Mouse (Mus musculus) midbrain, embryonic 13.5 days (tissue): Measurements from ENCODE around the gene Hist1h2bn. TPM values are rescaled to one million over a fixed set of nuclear protein-coding genes. Genes with fewer than 3 reads are reported as not detected.
"Not testable (repeated sequence)": the region's sequence is repeated elsewhere in the genome, so short reads cannot be mapped to it uniquely, and the experiment has no call there.

Experiments
- ATAC-seq: fragments of 200-750 bp; cut with Nextera tagmentation; 2 replicates; pipeline ENCODE4 v1.8.0; 2017; ENCODE audit warnings: mild to moderate bottlenecking, moderate TSS enrichment, moderate library complexity
- H3K27ac ChIP-seq: fragments of 300-500 bp; sonication (generic); 2 replicates; pipeline ENCODE4 v1.5.1; 2015; ENCODE audit warnings: inconsistent platforms, mild to moderate bottlenecking, moderate library complexity
- H3K27me3 ChIP-seq: fragments of 300-500 bp; sonication (generic); 2 replicates; pipeline ENCODE4 v1.6.1; 2015; ENCODE audit warnings: mild to moderate bottlenecking, inconsistent platforms
- H3K36me3 ChIP-seq: fragments of 300-500 bp; sonication (generic); 2 replicates; pipeline ENCODE4 v1.6.1; 2015; ENCODE audit warnings: mild to moderate bottlenecking, inconsistent platforms
- H3K4me1 ChIP-seq: fragments of 300-500 bp; sonication (generic); replicated peaks from 2 replicates; pipeline ENCODE4 v1.6.1; 2015; ENCODE audit warnings: inconsistent platforms
- H3K4me2 ChIP-seq: fragments of 300-500 bp; sonication (generic); replicated peaks from 2 replicates; pipeline ENCODE4 v1.6.1; 2015; ENCODE audit warnings: moderate library complexity, mild to moderate bottlenecking, inconsistent platforms
- H3K4me3 ChIP-seq: fragments of 300-500 bp; sonication (generic); replicated peaks from 2 replicates; pipeline ENCODE4 v1.5.1; 2015; ENCODE audit warnings: mild to moderate bottlenecking, inconsistent platforms
- H3K9ac ChIP-seq: fragments of 300-500 bp; sonication (generic); replicated peaks from 2 replicates; pipeline ENCODE4 v1.6.1; 2015; ENCODE audit warnings: mild to moderate bottlenecking, inconsistent platforms
- H3K9me3 ChIP-seq: fragments of 300-500 bp; sonication (generic); 2 replicates; pipeline ENCODE4 v1.6.1; 2016; ENCODE audit warnings: mild to moderate bottlenecking, inconsistent platforms
- WGBS: fragments of 180-500 bp; shearing (Covaris S2); methylation state at CpG from one replicate; pipeline ENCODE4 v1.1.7; 2015; 5-methylcytosine and 5-hydroxymethylcytosine counted together
- polyA plus RNA-seq: library from polyadenylated mRNA; unstranded; fragments of >200 nt; fragmentation: Nextera tagmentation; extraction: Ambion mirVana; gene quantifications from 2 replicates; pipeline ENCODE4 v1.2.1, GENCODE M21; 2015

Gene Hist1h2bn
- polyA plus RNA-seq, 1 experiment from 2014 or later, result 2.5 TPM

GRCm38 (mm10) chr13:21717397-21718357, 36.2 kb upstream of the Hist1h2bn start, which contains the start of gene Hist1h3h:
Hist1h3h (plus strand) TSS chr13:21717659.
- under 1% methylated on average over 27 of the region's 56 CpGs for WGBS
- Histone ChIP-seq H3K4me2 (peak within 1 kb of the TSS; percentile 77), H3K4me1 (peaks cover 45% of the 10 kb centered on the region), H3K9ac (peak within 1 kb of the TSS; percentile 74), H3K4me3 (peak within 1 kb of the TSS; percentile 49), H3K27ac (peak within 1 kb of the TSS; percentile 96)
- not testable (repeated sequence) for H3K27me3 ChIP-seq, H3K9me3 ChIP-seq, H3K36me3 ChIP-seq
- ATAC-seq, result peak; percentile 38; the same call in 1 of the 2 replicates

- WGBS, result 59% methylated on average over 4 of the region's 4 CpGs
- Histone ChIP-seq H3K27ac (0 out of 2 replicates have a peak overlapping the region, but pooled peaks have one; percentile 4), H3K9ac (peak overlapping the region; percentile 74), H3K4me2 (peak overlapping the region; percentile 77), H3K4me3 (peak overlapping the region; percentile 44), H3K36me3 (no peaks in the 10 kb centered on the region), H3K9me3 (no peaks in the 10 kb centered on the region), H3K4me1 (peaks cover 46% of the 10 kb centered on the region), H3K27me3 (no peaks in the 10 kb centered on the region)
- no peak for ATAC-seq
These were observed 35.4 kb upstream of the Hist1h2bn start for GRCm38 (mm10) chr13:21718381-21719080.

- peak; percentile 10; the same call in 1 of the 2 replicates for ATAC-seq
- peak overlapping the region; percentile 55 for H3K9ac ChIP-seq
These were observed 32.7 kb upstream of the Hist1h2bn start for GRCm38 (mm10) chr13:21721107-21721756.

GRCm38 (mm10) chr13:21721757-21722372, 32.1 kb upstream of the Hist1h2bn start, which contains the start of gene Hist1h2bm:
Hist1h2bm (plus strand) TSS chr13:21722044.
- not testable (repeated sequence) for H3K9me3 ChIP-seq, H3K27me3 ChIP-seq, H3K36me3 ChIP-seq
- peak; percentile 97 for ATAC-seq
- H3K4me1 ChIP-seq, result peaks cover 36% of the 10 kb centered on the region
- peak within 1 kb of the TSS; percentile 64 for H3K4me2 ChIP-seq
- peak within 1 kb of the TSS; percentile 40 for H3K4me3 ChIP-seq
- H3K27ac ChIP-seq, result peak within 1 kb of the TSS; percentile 91
- H3K9ac ChIP-seq, result peak within 1 kb of the TSS; percentile 72
- WGBS, result under 1% methylated on average over 37 of the region's 37 CpGs

More at GRCm38 (mm10) chr13:21721107-21721756, 32.7 kb upstream of the Hist1h2bn start:
- H3K4me3 ChIP-seq, result peak overlapping the region; percentile 40
- H3K27me3 ChIP-seq, H3K9me3 ChIP-seq, H3K36me3 ChIP-seq: not testable (repeated sequence)
- WGBS, result 2% methylated on average over 23 of the region's 44 CpGs
- H3K4me1 ChIP-seq, result peaks cover 38% of the 10 kb centered on the region
- peak overlapping the region; percentile 77 for H3K27ac ChIP-seq
- peak overlapping the region; percentile 64 for H3K4me2 ChIP-seq

GRCm38 (mm10) chr13:21722373-21722925, 31.5 kb upstream of the Hist1h2bn start:
- peak overlapping the region; percentile 40 for H3K4me3 ChIP-seq
- peak overlapping the region; percentile 64 for H3K4me2 ChIP-seq
- peak overlapping the region; percentile 72 for H3K9ac ChIP-seq
- H3K9me3 ChIP-seq, result no peaks in the 10 kb centered on the region
- 1% methylated on average over 11 of the region's 11 CpGs for WGBS
- H3K27me3 ChIP-seq, result no peaks in the 10 kb centered on the region
- H3K27ac ChIP-seq, result peak overlapping the region; percentile 91
- peak; percentile 24; the same call in 1 of the 2 replicates for ATAC-seq
- H3K4me1 ChIP-seq, result peaks cover 39% of the 10 kb centered on the region
- no peaks in the 10 kb centered on the region for H3K36me3 ChIP-seq

GRCm38 (mm10) chr13:21722993-21723836, 30.7 kb upstream of the Hist1h2bn start:
- 22% methylated on average over 5 of the region's 5 CpGs for WGBS
- Histone ChIP-seq H3K27me3 (no peaks in the 10 kb centered on the region), H3K9ac (no peak overlapping the region), H3K9me3 (no peaks in the 10 kb centered on the region), H3K4me3 (no peak overlapping the region), H3K27ac (no peak overlapping the region), H3K36me3 (no peaks in the 10 kb centered on the region), H3K4me2 (peak overlapping the region; percentile 64; the same call in 1 of the 2 replicates), H3K4me1 (peaks cover 43% of the 10 kb centered on the region)
- no peak for ATAC-seq

GRCm38 (mm10) chr13:21727948-21728572, 25.9 kb upstream of the Hist1h2bn start:
- Histone ChIP-seq H3K4me1 (peaks cover 15% of the 10 kb centered on the region), H3K9me3 (no peaks in the 10 kb centered on the region), H3K4me2 (no peak overlapping the region), H3K27me3 (no peaks in the 10 kb centered on the region), H3K36me3 (no peaks in the 10 kb centered on the region), H3K27ac (peak overlapping the region; percentile 74), H3K9ac (no peak overlapping the region), H3K4me3 (no peak overlapping the region)
- 16% methylated on average over 11 of the region's 11 CpGs for WGBS
- ATAC-seq, result peak; percentile 83

- Histone ChIP-seq H3K9me3 (no peaks in the 10 kb centered on the region), H3K36me3 (no peaks in the 10 kb centered on the region)
- 85% methylated on average over 1 of the region's 1 CpGs for WGBS
These were observed 24.4 kb upstream of the Hist1h2bn start for GRCm38 (mm10) chr13:21729544-21729943.

GRCm38 (mm10) chr13:21733466-21733865, 20.5 kb upstream of the Hist1h2bn start:
- Histone ChIP-seq H3K4me3 (no peak overlapping the region), H3K4me1 (peaks cover 19% of the 10 kb centered on the region), H3K4me2 (no peak overlapping the region), H3K27ac (peak overlapping the region; percentile 98), H3K27me3 (no peaks in the 10 kb centered on the region), H3K36me3 (no peaks in the 10 kb centered on the region), H3K9ac (no peak overlapping the region), H3K9me3 (no peaks in the 10 kb centered on the region)
- 61% methylated on average over 5 of the region's 5 CpGs for WGBS
- ATAC-seq, result peak; percentile 46

More at GRCm38 (mm10) chr13:21729544-21729943, 24.4 kb upstream of the Hist1h2bn start:
- Histone ChIP-seq H3K4me3 (no peak overlapping the region), H3K9ac (no peak overlapping the region), H3K27me3 (no peaks in the 10 kb centered on the region), H3K27ac (no peak overlapping the region), H3K4me2 (no peak overlapping the region), H3K4me1 (peaks cover 15% of the 10 kb centered on the region)
- ATAC-seq, result no peak
